9 mouse cellular contexts compared by ENCODE assay signal in genomic region chr5:30913060-30913841, GRCm38 (mm10). TPM values are rescaled to one million over a fixed set of nuclear protein-coding genes. Genes with fewer than 3 reads are reported as not detected.
DNase-seq lines count a peak whose midpoint lies in the region; ATAC-seq and TF ChIP-seq lines count a peak whose summit lies in the region.
"Had no signal": no experiment of that assay in that cellular context is flagged by ENCODE, and none has a peak within 500 bp of the region (broad histone marks: within the 10 kb centered on the region; RNA-seq: fewer than 3 reads in every experiment).

TSS of gene Emilin1 (plus strand) at chr5:30913402.

- 29% methylated on average over 13 of the region's 13 CpGs for WGBS in hindbrain, embryonic 16.5 days
- WGBS in liver, postnatal 0 days (ENCODE audit: insufficient replicate concordance) = 21% methylated on average over 11 of the region's 13 CpGs
- WGBS in neural tube, embryonic 13.5 days = 27% methylated on average over 13 of the region's 13 CpGs

- DNase-seq in 3134 (ENCODE audit: extremely low read depth, insufficient read length, low spot score) = peak; percentile 96
- peak; percentile 87 for DNase-seq in gastrocnemius, postnatal 14 days
- peak; percentile 52 for DNase-seq in liver, postnatal 0 days
- no peak for DNase-seq in right cerebral cortex, postnatal 10 days (ENCODE audit: low spot score in 2 of 2)
- DNase-seq in layer of hippocampus, adult 9-10 months (ENCODE audit: low spot score) = no peak

- peak within 1 kb of the TSS; percentile 25 for H3K9ac ChIP-seq in hindbrain, embryonic 16.5 days (ENCODE audit: low read depth, low read length)
- H3K9ac ChIP-seq in liver, postnatal 0 days (replicated peaks) = peak within 1 kb of the TSS; percentile 64
- H3K9ac ChIP-seq in neural tube, embryonic 13.5 days = peak within 1 kb of the TSS; percentile 63

- ATAC-seq in hindbrain, embryonic 16.5 days = 0 out of 2 replicates have a peak, but pooled peaks have one; percentile 9
- ATAC-seq in liver, postnatal 0 days = peak; percentile 24
- ATAC-seq in neural tube, embryonic 13.5 days (ENCODE audit: low read depth) = no peak
- ATAC-seq: Patski had no signal

- TF ChIP-seq POLR2A in bone marrow macrophage, adult 2 months (IDR thresholded peaks at IDR 0.05; ENCODE audit: borderline replicate concordance, low read depth, low read length) = no peak

- peak within 1 kb of the TSS; percentile 20 for H3K4me2 ChIP-seq in hindbrain, embryonic 16.5 days (ENCODE audit: low read length)
- H3K4me2 ChIP-seq in liver, postnatal 0 days (ENCODE audit: low read depth, low read length) = peak within 1 kb of the TSS; percentile 69
- peak within 1 kb of the TSS; percentile 46 for H3K4me2 ChIP-seq in neural tube, embryonic 13.5 days

- no peaks in the 10 kb centered on the region for H3K27me3 ChIP-seq in hindbrain, embryonic 16.5 days (replicated peaks; ENCODE audit: control insufficient read depth, insufficient read depth, low read length)
- H3K27me3 ChIP-seq in liver, postnatal 0 days (ENCODE audit: insufficient read depth, low read length) = no peaks in the 10 kb centered on the region
- no peaks in the 10 kb centered on the region for H3K27me3 ChIP-seq in neural tube, embryonic 13.5 days
- H3K27me3 ChIP-seq: Patski had no signal

- no peak for TF ChIP-seq EP300 in liver, postnatal 0 days (IDR thresholded peaks at IDR 0.05; ENCODE audit: low read depth)

- H3K36me3 ChIP-seq in hindbrain, embryonic 16.5 days (ENCODE audit: control insufficient read depth, insufficient read depth, low read length) = no peaks in the 10 kb centered on the region
- H3K36me3 ChIP-seq in liver, postnatal 0 days (replicated peaks; ENCODE audit: insufficient read depth, low read length) = 0 out of 2 replicates have a peak, but pooled peaks cover 8% of the 10 kb centered on the region
- no peaks in the 10 kb centered on the region for H3K36me3 ChIP-seq in neural tube, embryonic 13.5 days

- peaks cover 35% of the 10 kb centered on the region for H3K4me1 ChIP-seq in bone marrow macrophage, adult 2 months (ENCODE audit: control insufficient read depth, insufficient read depth, low read length)
- H3K4me1 ChIP-seq in hindbrain, embryonic 16.5 days (ENCODE audit: control insufficient read depth, insufficient read depth, low read depth, low read length) = peaks cover 19% of the 10 kb centered on the region
- H3K4me1 ChIP-seq in liver, postnatal 0 days (ENCODE audit: insufficient read depth) = peaks cover 78% of the 10 kb centered on the region
- H3K4me1 ChIP-seq in neural tube, embryonic 13.5 days (replicated peaks) = peaks cover 52% of the 10 kb centered on the region

- TF ChIP-seq CTCF in bone marrow macrophage, adult 2 months (IDR thresholded peaks at IDR 0.05; ENCODE audit: low read depth, low read length) = no peak
- no peak for TF ChIP-seq CTCF in liver, postnatal 0 days (IDR thresholded peaks at IDR 0.05; ENCODE audit: low read depth)

- peak within 1 kb of the TSS; percentile 71 for H3K27ac ChIP-seq in bone marrow macrophage, adult 2 months (ENCODE audit: insufficient read depth, low read depth, low read length)
- peak within 1 kb of the TSS; percentile 71 for H3K27ac ChIP-seq in hindbrain, embryonic 16.5 days (ENCODE audit: low read depth, low read length)
- peak within 1 kb of the TSS; percentile 83 for H3K27ac ChIP-seq in liver, postnatal 0 days (ENCODE audit: low read depth)
- peak within 1 kb of the TSS; percentile 83 for H3K27ac ChIP-seq in neural tube, embryonic 13.5 days (replicated peaks)

- H3K9me3 ChIP-seq in hindbrain, embryonic 16.5 days (ENCODE audit: control insufficient read depth, low read length) = no peaks in the 10 kb centered on the region
- no peaks in the 10 kb centered on the region for H3K9me3 ChIP-seq in liver, postnatal 0 days (ENCODE audit: low read length)
- no peaks in the 10 kb centered on the region for H3K9me3 ChIP-seq in neural tube, embryonic 13.5 days

- intact Hi-C loops in gastrocnemius, postnatal 14 days (cut with DNase I; ENCODE audit: low total_unique reads) = loop anchor here (5.0 kb wide), 1 partner anchor 106 kb away; no protein-coding TSS in a partner anchor

- peak within 1 kb of the TSS; percentile 57 for H3K4me3 ChIP-seq in bone marrow macrophage, adult 2 months (ENCODE audit: insufficient read depth, low read length)
- H3K4me3 ChIP-seq in hindbrain, embryonic 16.5 days (ENCODE audit: low read length) = peak within 1 kb of the TSS; percentile 8; the same call in 1 of the 2 replicates
- peak within 1 kb of the TSS; percentile 48 for H3K4me3 ChIP-seq in liver, postnatal 0 days (ENCODE audit: low read depth, low read length)
- H3K4me3 ChIP-seq in neural tube, embryonic 13.5 days = peak within 1 kb of the TSS; percentile 35

RNA-seq across cellular contexts. Expression of gene Emilin1, which starts in this region (rescaled TPM):
- polyA plus RNA-seq in bone marrow macrophage, adult 2 months (2012; ENCODE audit: insufficient read depth, insufficient read length, missing spikeins) = 29.1 and 37.2 TPM in 2 replicates
- total RNA-seq in gastrocnemius, postnatal 14 days (2021) = 10 to 100 TPM; 25.7 to 31.3 TPM
- 16.3 and 24.6 TPM in 2 replicates for polyA plus RNA-seq in hindbrain, embryonic 16.5 days (2015; fragmentation: Nextera tagmentation; extraction: Ambion mirVana)
- polyA plus RNA-seq in liver, postnatal 0 days (2015; fragmentation: Nextera tagmentation; extraction: Ambion mirVana) = 25.3 and 30.9 TPM in 2 replicates
- polyA plus RNA-seq in neural tube, embryonic 13.5 days (2015; fragmentation: Nextera tagmentation; extraction: Ambion mirVana) = 30.7 and 43.9 TPM in 2 replicates

Comparison
In these comparisons a context has a peak if more than half of its experiments do, and no peak if none do; other contexts are left out.
1. DNase-seq: peak in 3134 (single experiment), gastrocnemius, postnatal 14 days (single experiment) and liver, postnatal 0 days (single experiment); none in right cerebral cortex, postnatal 10 days (0 of 2) and layer of hippocampus, adult 9-10 months (single experiment).
2. Peak in every context shown above with its lines, with median percentiles within 50 percentile points of each other: H3K27ac ChIP-seq, H3K4me3 ChIP-seq, H3K4me2 ChIP-seq and H3K9ac ChIP-seq.